Mouse (Mus musculus): Measurements from ENCODE around the gene Wdr70. TPM values are rescaled to one million over a fixed set of nuclear protein-coding genes. Genes with fewer than 3 reads are reported as not detected.

The Wdr70 gene
- polyA plus RNA-seq, 1 experiment, result 50.5 TPM

DNA sequence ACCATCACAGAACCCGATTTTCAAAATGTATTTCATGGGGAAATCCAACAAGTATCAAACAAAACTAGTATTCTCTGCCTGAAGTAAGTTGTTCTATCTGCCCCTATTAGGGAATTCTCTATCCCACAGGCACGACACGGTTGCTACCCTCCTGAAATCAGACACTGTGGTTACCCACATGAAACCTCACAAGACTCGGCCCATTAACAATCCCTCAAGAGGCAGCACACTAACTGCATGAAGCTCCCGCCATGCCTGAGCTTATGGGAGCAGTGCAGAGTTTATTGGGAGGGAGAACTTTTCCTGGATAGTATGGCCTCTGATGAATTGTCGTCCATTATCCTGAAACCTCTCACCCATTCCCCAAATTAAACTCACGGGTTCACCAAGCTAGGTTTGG lies 67.8 kb downstream of the Wdr70 start:
- H3K36me3 ChIP-seq (ENCODE audit: control insufficient read depth, insufficient read depth), result peaks cover 3% of the 10 kb centered on the region
- no peaks in the 10 kb centered on the region for H3K27me3 ChIP-seq (ENCODE audit: control insufficient read depth, insufficient read depth, insufficient read length)
- H3K79me2 ChIP-seq (ENCODE audit: control insufficient read depth, insufficient read depth), result no peaks in the 10 kb centered on the region
- no peak overlapping the region for H3K4me2 ChIP-seq (ENCODE audit: low read depth)
- no peak overlapping the region for H3K4me3 ChIP-seq
- no peak for TF ChIP-seq CEBPB (IDR thresholded peaks at IDR 0.05; ENCODE audit: insufficient read depth, poor library complexity, severe bottlenecking)
- no peak for TF ChIP-seq POLR2AphosphoS2 (IDR thresholded peaks at IDR 0.05; ENCODE audit: insufficient read length, low read depth)
- TF ChIP-seq SRF (IDR thresholded peaks at IDR 0.05; ENCODE audit: control insufficient read depth, insufficient read length, low read depth), result no peak
- TF ChIP-seq POLR2A (IDR thresholded peaks at IDR 0.05; ENCODE audit: insufficient read length, low read depth), result no peak
- H3ac ChIP-seq (ENCODE audit: control insufficient read depth, insufficient read length), result no peak overlapping the region

- TF ChIP-seq MYOD1 (IDR thresholded peaks at IDR 0.05; ENCODE audit: control insufficient read depth in 1 of 3, insufficient read length in 2 of 3, low read depth in 2 of 3), result no peak
- TF ChIP-seq E2F4 (IDR thresholded peaks at IDR 0.05; ENCODE audit: insufficient read depth), result no peak
- TF ChIP-seq REST (IDR thresholded peaks at IDR 0.05; ENCODE audit: insufficient read depth, insufficient read length), result no peak
- no peak for TF ChIP-seq TCF12 (IDR thresholded peaks at IDR 0.05; ENCODE audit: insufficient read depth, poor library complexity, severe bottlenecking)
- TF ChIP-seq SRF (IDR thresholded peaks at IDR 0.05; ENCODE audit: control insufficient read depth, insufficient read length, low read depth), result no peak
- TF ChIP-seq MAX (IDR thresholded peaks at IDR 0.05; ENCODE audit: low read depth), result no peak
- H3K27me3 ChIP-seq (ENCODE audit: control insufficient read depth, insufficient read depth, insufficient read length), result no peaks in the 10 kb centered on the region
- no peak overlapping the region for H3K4me3 ChIP-seq
- H3ac ChIP-seq (ENCODE audit: control insufficient read depth, insufficient read length), result no peak overlapping the region
- no peaks in the 10 kb centered on the region for H3K79me2 ChIP-seq (ENCODE audit: control insufficient read depth, insufficient read depth)
- no peak overlapping the region for H3K4me2 ChIP-seq (ENCODE audit: low read depth)
- H3K36me3 ChIP-seq (ENCODE audit: control insufficient read depth, insufficient read depth), result peaks cover 3% of the 10 kb centered on the region
Measured at GRCm38 (mm10) chr15:8030643-8031042, 68.4 kb downstream of the Wdr70 start.

- Histone ChIP-seq H3K27me3 (ENCODE audit: control insufficient read depth, insufficient read depth, insufficient read length) (no peaks in the 10 kb centered on the region), H3ac (ENCODE audit: control insufficient read depth, insufficient read length) (no peak overlapping the region), H3K4me2 (ENCODE audit: low read depth) (no peak overlapping the region), H3K36me3 (ENCODE audit: control insufficient read depth, insufficient read depth) (no peaks in the 10 kb centered on the region), H3K79me2 (ENCODE audit: control insufficient read depth, insufficient read depth) (no peaks in the 10 kb centered on the region), H3K4me3 (no peak overlapping the region)
- no peak for TF ChIP-seq TCF12 (IDR thresholded peaks at IDR 0.05; ENCODE audit: insufficient read depth, poor library complexity, severe bottlenecking)
- TF ChIP-seq CEBPB (IDR thresholded peaks at IDR 0.05; ENCODE audit: insufficient read depth, poor library complexity, severe bottlenecking), result no peak
- TF ChIP-seq MYOG (IDR thresholded peaks at IDR 0.05; ENCODE audit: control insufficient read depth in 1 of 3, insufficient read depth in 1 of 3, insufficient read length in 2 of 3, low read depth in 2 of 3), result no peak
- TF ChIP-seq MAX (IDR thresholded peaks at IDR 0.05; ENCODE audit: low read depth), result no peak
- TF ChIP-seq POLR2A (IDR thresholded peaks at IDR 0.05; ENCODE audit: insufficient read length, low read depth), result no peak
- TF ChIP-seq USF1 (IDR thresholded peaks at IDR 0.05; ENCODE audit: low read depth), result no peak
- TF ChIP-seq E2F4 (IDR thresholded peaks at IDR 0.05; ENCODE audit: insufficient read depth), result no peak
- no peak for TF ChIP-seq REST (IDR thresholded peaks at IDR 0.05; ENCODE audit: insufficient read depth, insufficient read length)
- no peak for TF ChIP-seq POLR2AphosphoS2 (IDR thresholded peaks at IDR 0.05; ENCODE audit: insufficient read length, low read depth)
- no peak for TF ChIP-seq MYOD1 (IDR thresholded peaks at IDR 0.05; ENCODE audit: control insufficient read depth in 1 of 3, insufficient read length in 2 of 3, low read depth in 2 of 3)
- TF ChIP-seq TCF3 (IDR thresholded peaks at IDR 0.05; ENCODE audit: insufficient read length, low read depth), result no peak
- no peak for TF ChIP-seq SRF (IDR thresholded peaks at IDR 0.05; ENCODE audit: control insufficient read depth, insufficient read length, low read depth)
Measured at GRCm38 (mm10) chr15:8027503-8027902, 71.5 kb downstream of the Wdr70 start.

DNA sequence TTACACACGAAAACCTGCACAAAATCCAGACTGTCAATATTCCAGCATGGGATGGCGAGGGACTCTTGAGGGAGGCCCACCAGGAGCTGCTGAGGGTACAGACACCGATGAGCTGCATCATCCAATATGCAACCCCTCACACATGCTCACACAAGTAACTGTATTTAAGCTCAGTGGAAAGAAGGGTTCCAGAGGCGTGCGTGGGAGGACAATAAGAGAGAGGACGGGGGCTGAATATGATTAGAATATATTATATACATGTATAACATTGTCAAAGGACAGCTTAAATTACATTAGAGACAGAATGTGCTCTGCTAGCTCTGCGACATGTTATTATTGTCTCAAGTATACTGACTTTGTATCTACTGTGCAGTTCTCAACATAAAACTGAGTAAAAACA lies 87.6 kb downstream of the Wdr70 start:
- TF ChIP-seq POLR2A (IDR thresholded peaks at IDR 0.05; ENCODE audit: insufficient read length, low read depth) (no peak), TCF12 (IDR thresholded peaks at IDR 0.05; ENCODE audit: insufficient read depth, poor library complexity, severe bottlenecking) (no peak)
- no peak overlapping the region for H3K4me3 ChIP-seq
- no peaks in the 10 kb centered on the region for H3K36me3 ChIP-seq (ENCODE audit: control insufficient read depth, insufficient read depth)
- H3ac ChIP-seq (ENCODE audit: control insufficient read depth, insufficient read length), result no peak overlapping the region
- H3K4me2 ChIP-seq (ENCODE audit: low read depth), result no peak overlapping the region
- H3K79me2 ChIP-seq (ENCODE audit: control insufficient read depth, insufficient read depth), result no peaks in the 10 kb centered on the region
- no peaks in the 10 kb centered on the region for H3K27me3 ChIP-seq (ENCODE audit: control insufficient read depth, insufficient read depth, insufficient read length)

DNA sequence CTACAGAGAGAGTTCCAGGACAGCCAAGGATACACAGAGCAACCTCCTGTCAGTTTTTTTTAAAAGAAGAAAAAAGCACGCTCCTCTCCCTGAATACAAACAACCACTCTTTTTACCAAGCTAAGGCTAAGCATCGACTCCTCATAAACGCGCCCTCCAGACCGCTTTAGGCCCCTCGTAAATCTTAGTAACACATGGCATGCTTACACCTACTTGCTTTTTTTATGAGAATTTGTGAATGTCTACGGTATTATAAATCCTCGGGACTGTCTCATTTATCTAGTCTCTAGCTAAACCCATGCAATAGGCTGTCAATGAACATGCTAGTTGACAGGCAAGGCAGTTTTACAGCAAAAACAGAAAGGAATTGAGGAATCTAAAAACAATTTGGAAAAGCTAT lies 91.6 kb downstream of the Wdr70 start:
- Histone ChIP-seq H3K4me2 (ENCODE audit: low read depth) (no peak overlapping the region), H3K4me3 (no peak overlapping the region), H3K79me2 (ENCODE audit: control insufficient read depth, insufficient read depth) (no peaks in the 10 kb centered on the region), H3K27me3 (ENCODE audit: control insufficient read depth, insufficient read depth, insufficient read length) (no peaks in the 10 kb centered on the region), H3K36me3 (ENCODE audit: control insufficient read depth, insufficient read depth) (no peaks in the 10 kb centered on the region), H3ac (ENCODE audit: control insufficient read depth, insufficient read length) (no peak overlapping the region)
- TF ChIP-seq MYOD1 (IDR thresholded peaks at IDR 0.05; ENCODE audit: control insufficient read depth in 1 of 3, insufficient read length in 2 of 3, low read depth in 2 of 3), result no peak
- no peak for TF ChIP-seq MYOG (IDR thresholded peaks at IDR 0.05; ENCODE audit: control insufficient read depth in 1 of 3, insufficient read depth in 1 of 3, insufficient read length in 2 of 3, low read depth in 2 of 3)
- TF ChIP-seq MAX (IDR thresholded peaks at IDR 0.05; ENCODE audit: low read depth), result no peak
- TF ChIP-seq USF1 (IDR thresholded peaks at IDR 0.05; ENCODE audit: low read depth), result no peak
- TF ChIP-seq REST (IDR thresholded peaks at IDR 0.05; ENCODE audit: insufficient read depth, insufficient read length), result no peak
- no peak for TF ChIP-seq TCF3 (IDR thresholded peaks at IDR 0.05; ENCODE audit: insufficient read length, low read depth)
- TF ChIP-seq POLR2A (IDR thresholded peaks at IDR 0.05; ENCODE audit: insufficient read length, low read depth), result no peak
- no peak for TF ChIP-seq TCF12 (IDR thresholded peaks at IDR 0.05; ENCODE audit: insufficient read depth, poor library complexity, severe bottlenecking)
- no peak for TF ChIP-seq POLR2AphosphoS2 (IDR thresholded peaks at IDR 0.05; ENCODE audit: insufficient read length, low read depth)
- no peak for TF ChIP-seq E2F4 (IDR thresholded peaks at IDR 0.05; ENCODE audit: insufficient read depth)
